Mouse (Mus musculus) layer of hippocampus, postnatal 14 days (tissue): ENCODE results near the gene Snd1. TPM values are rescaled to one million over a fixed set of nuclear protein-coding genes. Genes with fewer than 3 reads are reported as not detected.
A peak's percentile ranks its signal among the peaks of the same experiment; 100 is the strongest.

Experiments
- DNase-seq, 2 experiments: peaks; one replicate each; pipeline ENCODE4 v3.0.0; 2021 to 2022; ENCODE audit warnings: low spot score in 2 of 2, mixed read lengths in 1 of 2
- total RNA-seq, 2 experiments: library from RNA; stranded (reverse); gene quantifications; 2 replicates each; pipeline ENCODE4 v1.2.3; 2021

The Snd1 gene
- total RNA-seq, 2 experiments from 2014 or later, result 119 to 124 TPM

- peak in 1 of 2 experiments; percentile 26 for DNase-seq
Observed at GRCm38 (mm10) chr6:28932328-28932937, 457.5 kb downstream of the Snd1 start.

- DNase-seq, result no peak
Observed at GRCm38 (mm10) chr6:28935736-28936135, 460.8 kb downstream of the Snd1 start.

GRCm38 (mm10) chr6:28947254-28947653 lies 472.3 kb downstream of the Snd1 start:
- DNase-seq, result no peak

- peak; percentile 62 to 76 for DNase-seq
Observed at GRCm38 (mm10) chr6:28949269-28949668, 474.3 kb downstream of the Snd1 start.

- DNase-seq, result peak; percentile 52 to 59
Observed at GRCm38 (mm10) chr6:28955581-28955980, 480.6 kb downstream of the Snd1 start.

GRCm38 (mm10) chr6:28957486-28957885 lies 482.5 kb downstream of the Snd1 start:
- no peak for DNase-seq

GRCm38 (mm10) chr6:28963178-28963577 lies 488.2 kb downstream of the Snd1 start:
- DNase-seq, result no peak

- no peak for DNase-seq
Observed at GRCm38 (mm10) chr6:28965264-28965663, 490.3 kb downstream of the Snd1 start.

- DNase-seq, result no peak
Observed at GRCm38 (mm10) chr6:28969615-28970014, 494.7 kb downstream of the Snd1 start.

- DNase-seq, result no peak
Observed at GRCm38 (mm10) chr6:28970711-28971110, 495.8 kb downstream of the Snd1 start.

GRCm38 (mm10) chr6:28974498-28974897 lies 499.6 kb downstream of the Snd1 start:
- DNase-seq, result no peak

GRCm38 (mm10) chr6:28975106-28975505 lies 500.2 kb downstream of the Snd1 start:
- DNase-seq, result peak in 1 of 2 experiments; percentile 65

- DNase-seq, result no peak
Observed at GRCm38 (mm10) chr6:28978031-28978430, 503.1 kb downstream of the Snd1 start.

- no peak for DNase-seq
Observed at GRCm38 (mm10) chr6:28978881-28979280, 503.9 kb downstream of the Snd1 start.

- DNase-seq, result no peak
Observed at GRCm38 (mm10) chr6:28979586-28979985, 504.6 kb downstream of the Snd1 start.

GRCm38 (mm10) chr6:28980219-28980618 lies 505.3 kb downstream of the Snd1 start:
- no peak for DNase-seq

- peak; percentile 57 to 85 for DNase-seq
Observed at GRCm38 (mm10) chr6:28980750-28981584, 506.0 kb downstream of the Snd1 start.

GRCm38 (mm10) chr6:28981585-28981948 lies 506.6 kb downstream of the Snd1 start:
- DNase-seq, result no peak

- DNase-seq, result no peak
Observed at GRCm38 (mm10) chr6:28981966-28982701, 507.2 kb downstream of the Snd1 start.

- DNase-seq, result no peak
Observed at GRCm38 (mm10) chr6:28982817-28983216, 507.9 kb downstream of the Snd1 start.
